Mouse (Mus musculus) heart, adult 10 weeks (tissue): ENCODE measurements around the gene Adgre1. TPM values are rescaled to one million over a fixed set of nuclear protein-coding genes. Genes with fewer than 3 reads are reported as not detected.

Experiments used
- polyA plus RNA-seq: library from polyadenylated mRNA; stranded (reverse); fragments of 350-450 nt; fragmentation: Illumina TruSeq; extraction: RNeasy Lipid Tissue Mini Kit (QIAGEN cat#74804); gene quantifications from one replicate; pipeline ENCODE4 v1.2.3, GENCODE M21; 2014; ENCODE audit warnings: low read depth, low replicate concordance

The Adgre1 gene
- 6.7 TPM for polyA plus RNA-seq

DNA sequence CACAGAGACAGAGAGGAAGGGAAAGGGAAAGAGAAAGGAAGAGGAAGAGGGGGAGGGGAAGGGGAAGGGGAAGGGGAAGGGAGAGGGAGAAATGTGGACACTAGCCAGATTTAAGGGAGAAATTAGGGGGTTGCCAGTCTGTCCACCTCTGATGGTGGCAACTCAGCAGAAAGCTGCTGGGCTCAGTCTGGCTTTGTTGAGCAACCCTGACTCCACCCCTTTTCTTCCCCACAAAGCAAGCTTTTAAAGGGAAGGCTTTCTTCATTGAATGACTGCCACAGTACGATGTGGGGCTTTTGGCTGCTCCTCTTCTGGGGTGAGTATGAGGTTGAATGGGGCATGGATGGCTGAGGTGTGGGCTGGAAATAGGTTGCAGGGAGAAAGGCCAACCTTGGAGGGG is at the start of gene Adgre1:
TSS of gene Adgre1 (plus strand) at position 251 of the 400 bp plus-strand sequence.

Other genes with a start within 250 kb of the Adgre1 start
- not detected for gene Cd70, start 208.9 kb upstream of the Adgre1 start, polyA plus RNA-seq
- gene Tnfsf14, start 164.5 kb upstream of the Adgre1 start, polyA plus RNA-seq = not detected
- gene C3, start 130.6 kb upstream of the Adgre1 start, polyA plus RNA-seq = 132 TPM
- 36.3 TPM for gene Gpr108, start 110.2 kb upstream of the Adgre1 start, polyA plus RNA-seq
- gene Trip10, start 109.2 kb upstream of the Adgre1 start, polyA plus RNA-seq = 123 TPM
- gene Vav1, start 79.6 kb upstream of the Adgre1 start, polyA plus RNA-seq = 0.76 TPM
- gene Vmn2r120, start 186.8 kb downstream of the Adgre1 start, polyA plus RNA-seq = not detected